Mouse (Mus musculus): Measurements from ENCODE around the gene Filip1l.

GRCm38 (mm10) chr16:57549061-57550037, 196.5 kb downstream of the Filip1l start:
- TF ChIP-seq CTCF (IDR thresholded peaks at IDR 0.05; ENCODE audit: extremely low read depth, insufficient read length, insufficient replicate concordance, low read depth, low read length) (no peak), POLR2A (IDR thresholded peaks at IDR 0.05; ENCODE audit: low read depth, low read length) (peak; percentile 74; the same call in 1 of the 2 replicates)
